Mouse (Mus musculus) ES-Bruce4 (cell line): ENCODE data around the gene Rpl9-ps6.

ENCODE experiments used
- CTCF ChIP-seq: IDR thresholded peaks from one replicate; pipeline ENCODE4 v1.8.1; 2011; ENCODE audit warnings: low read depth, low read length
- POLR2A ChIP-seq: IDR thresholded peaks from one replicate; pipeline ENCODE4 v1.8.1; 2011; ENCODE audit warnings: low read length; ENCODE audit not compliant: insufficient read depth

GRCm38 (mm10) chr19:32492339-32492738, 26.0 kb upstream of the Rpl9-ps6 start:
- TF ChIP-seq CTCF: no peak
- no peak for TF ChIP-seq POLR2A
